Mouse (Mus musculus): ENCODE results near the gene Bloc1s4.

GRCm38 (mm10) chr5:36720219-36720618 is 28.2 kb downstream of the Bloc1s4 start:
- TF ChIP-seq GATA1 (IDR thresholded peaks at IDR 0.05; ENCODE audit: borderline replicate concordance, low read length) (no peak), FLI1 (IDR thresholded peaks at IDR 0.05; ENCODE audit: low read length) (no peak)
